Mouse (Mus musculus) forebrain, embryonic 15.5 days (tissue): Measurements from ENCODE around the gene Id1. TPM values are rescaled to one million over a fixed set of nuclear protein-coding genes. Genes with fewer than 3 reads are reported as not detected.

ENCODE experiments used
- ATAC-seq: fragments of 200-750 bp; cut with Nextera tagmentation; replicated peaks from 2 replicates; pipeline ENCODE4 v1.8.0; 2017; ENCODE audit warnings: mild to moderate bottlenecking, moderate TSS enrichment, moderate library complexity
- H3K27ac ChIP-seq: fragments of 300-500 bp; sonication (generic); replicated peaks from 2 replicates; pipeline ENCODE4 v1.5.1; 2015; ENCODE audit warnings: mild to moderate bottlenecking, inconsistent platforms
- H3K27me3 ChIP-seq: fragments of 300-500 bp; sonication (generic); 2 replicates; pipeline ENCODE4 v1.6.1; 2015; ENCODE audit warnings: inconsistent platforms
- H3K36me3 ChIP-seq: fragments of 300-500 bp; sonication (generic); 2 replicates; pipeline ENCODE4 v1.6.1; 2015; ENCODE audit warnings: mild to moderate bottlenecking, inconsistent platforms
- H3K4me1 ChIP-seq: fragments of 300-500 bp; sonication (generic); 2 replicates; pipeline ENCODE4 v1.6.1; 2015; ENCODE audit warnings: inconsistent platforms
- H3K4me2 ChIP-seq: fragments of 300-500 bp; sonication (generic); replicated peaks from 2 replicates; pipeline ENCODE4 v1.6.1; 2015; ENCODE audit warnings: mild to moderate bottlenecking, inconsistent platforms
- H3K4me3 ChIP-seq: fragments of 300-500 bp; sonication (generic); 2 replicates; pipeline ENCODE4 v1.5.1; 2015; ENCODE audit warnings: mild to moderate bottlenecking, inconsistent platforms
- H3K9ac ChIP-seq: fragments of 300-500 bp; sonication (generic); replicated peaks from 2 replicates; pipeline ENCODE4 v1.6.1; 2015; ENCODE audit warnings: mild to moderate bottlenecking, inconsistent platforms
- H3K9me3 ChIP-seq: fragments of 300-500 bp; sonication (generic); 2 replicates; pipeline ENCODE4 v1.6.1; 2016; ENCODE audit warnings: inconsistent platforms
- WGBS: fragments of 180-500 bp; shearing (Covaris S2); methylation state at CpG from one replicate; pipeline ENCODE4 v1.1.7; 2015; ENCODE audit warnings: mixed read lengths; 5-methylcytosine and 5-hydroxymethylcytosine counted together
- polyA plus RNA-seq: library from polyadenylated mRNA; unstranded; fragments of >200 nt; fragmentation: Nextera tagmentation; extraction: Ambion mirVana; gene quantifications from 2 replicates; pipeline ENCODE4 v1.2.1, GENCODE M21; 2015

The Id1 gene
- polyA plus RNA-seq, 1 experiment from 2014 or later: 32.0 TPM

GRCm38 (mm10) chr2:152737306-152738221 is 1.5 kb downstream of the Id1 start:
- Histone ChIP-seq H3K36me3 (no peaks in the 10 kb centered on the region), H3K27me3 (no peaks in the 10 kb centered on the region), H3K9me3 (no peaks in the 10 kb centered on the region), H3K4me3 (peak overlapping the region; percentile 53), H3K4me1 (peaks cover 63% of the 10 kb centered on the region), H3K27ac (0 out of 2 replicates have a peak overlapping the region, but pooled peaks have one; percentile 5), H3K9ac (peak overlapping the region; percentile 49; the same call in 1 of the 2 replicates), H3K4me2 (peak overlapping the region; percentile 94)
- WGBS: 26% methylated on average over 10 of the region's 10 CpGs
- no peak for ATAC-seq

- peaks cover 63% of the 10 kb centered on the region for H3K4me1 ChIP-seq
- H3K36me3 ChIP-seq: no peaks in the 10 kb centered on the region
- 0 out of 2 replicates have a peak overlapping the region, but pooled peaks have one; percentile 5 for H3K27ac ChIP-seq
- no peaks in the 10 kb centered on the region for H3K27me3 ChIP-seq
- no peaks in the 10 kb centered on the region for H3K9me3 ChIP-seq
- no peak for ATAC-seq
- 79% methylated on average over 2 of the region's 2 CpGs for WGBS
- H3K4me2 ChIP-seq: peak overlapping the region; percentile 94
- no peak overlapping the region for H3K9ac ChIP-seq
- H3K4me3 ChIP-seq: peak overlapping the region; percentile 53; the same call in 1 of the 2 replicates
These were observed 2.3 kb downstream of the Id1 start for GRCm38 (mm10) chr2:152738341-152738740.

GRCm38 (mm10) chr2:152739031-152739841 is 3.2 kb downstream of the Id1 start:
- Histone ChIP-seq H3K4me1 (peaks cover 62% of the 10 kb centered on the region), H3K27ac (peak overlapping the region; percentile 33; the same call in 1 of the 2 replicates), H3K9me3 (no peaks in the 10 kb centered on the region), H3K9ac (peak overlapping the region; percentile 46), H3K27me3 (no peaks in the 10 kb centered on the region), H3K36me3 (no peaks in the 10 kb centered on the region), H3K4me2 (peak overlapping the region; percentile 94), H3K4me3 (peak overlapping the region; percentile 41)
- 2% methylated on average over 33 of the region's 36 CpGs for WGBS
- ATAC-seq: no peak

- H3K9me3 ChIP-seq: no peaks in the 10 kb centered on the region
- 37% methylated on average over 3 of the region's 3 CpGs for WGBS
- no peak overlapping the region for H3K4me3 ChIP-seq
- H3K4me1 ChIP-seq: peaks cover 56% of the 10 kb centered on the region
- ATAC-seq: no peak
- no peak overlapping the region for H3K4me2 ChIP-seq
- H3K27me3 ChIP-seq: no peaks in the 10 kb centered on the region
- no peak overlapping the region for H3K9ac ChIP-seq
- no peak overlapping the region for H3K27ac ChIP-seq
- H3K36me3 ChIP-seq: no peaks in the 10 kb centered on the region
These were observed 3.8 kb downstream of the Id1 start for GRCm38 (mm10) chr2:152739842-152740260.

- no peak overlapping the region for H3K9ac ChIP-seq
- no peak overlapping the region for H3K4me3 ChIP-seq
- H3K9me3 ChIP-seq: no peaks in the 10 kb centered on the region
- H3K36me3 ChIP-seq: no peaks in the 10 kb centered on the region
- WGBS: 89% methylated on average over 5 of the region's 5 CpGs
- no peaks in the 10 kb centered on the region for H3K27me3 ChIP-seq
- no peak overlapping the region for H3K4me2 ChIP-seq
- no peak for ATAC-seq
- H3K27ac ChIP-seq: no peak overlapping the region
- peaks cover 51% of the 10 kb centered on the region for H3K4me1 ChIP-seq
These were observed 4.4 kb downstream of the Id1 start for GRCm38 (mm10) chr2:152740490-152740889.

GRCm38 (mm10) chr2:152741153-152742041 is 5.3 kb downstream of the Id1 start:
- Histone ChIP-seq H3K4me3 (no peak overlapping the region), H3K36me3 (no peaks in the 10 kb centered on the region), H3K4me1 (peaks cover 42% of the 10 kb centered on the region), H3K9me3 (no peaks in the 10 kb centered on the region), H3K27ac (no peak overlapping the region), H3K4me2 (no peak overlapping the region), H3K27me3 (no peaks in the 10 kb centered on the region), H3K9ac (no peak overlapping the region)
- WGBS: 44% methylated on average over 14 of the region's 14 CpGs
- no peak for ATAC-seq

- peaks cover 32% of the 10 kb centered on the region for H3K4me1 ChIP-seq
- no peak overlapping the region for H3K9ac ChIP-seq
- no peaks in the 10 kb centered on the region for H3K9me3 ChIP-seq
- no peaks in the 10 kb centered on the region for H3K36me3 ChIP-seq
- peak; percentile 67; the same call in 1 of the 2 replicates for ATAC-seq
- no peak overlapping the region for H3K27ac ChIP-seq
- no peaks in the 10 kb centered on the region for H3K27me3 ChIP-seq
- no peak overlapping the region for H3K4me2 ChIP-seq
- WGBS: 17% methylated on average over 10 of the region's 10 CpGs
- no peak overlapping the region for H3K4me3 ChIP-seq
These were observed 6.4 kb downstream of the Id1 start for GRCm38 (mm10) chr2:152742435-152742834.

- H3K27ac ChIP-seq: no peak within 1 kb of the TSS
- H3K4me2 ChIP-seq: peak within 1 kb of the TSS; percentile 41
- no peaks in the 10 kb centered on the region for H3K27me3 ChIP-seq
- ATAC-seq: peak; percentile 33; the same call in 1 of the 2 replicates
- no peaks in the 10 kb centered on the region for H3K9me3 ChIP-seq
- H3K36me3 ChIP-seq: no peaks in the 10 kb centered on the region
- 0 out of 2 replicates have a peak within 1 kb of the TSS, but pooled peaks have one; percentile 19 for H3K4me3 ChIP-seq
- WGBS: 4% methylated on average over 30 of the region's 30 CpGs
- peaks cover 12% of the 10 kb centered on the region for H3K4me1 ChIP-seq
- peak within 1 kb of the TSS; percentile 26; the same call in 1 of the 2 replicates for H3K9ac ChIP-seq
These were observed 18.1 kb downstream of the Id1 start, which contains the start of gene Cox4i2 for GRCm38 (mm10) chr2:152753944-152754711. TSS of gene Cox4i2 (plus strand) at chr2:152754173.

GRCm38 (mm10) chr2:152756474-152757393 is 20.7 kb downstream of the Id1 start:
- no peak overlapping the region for H3K4me2 ChIP-seq
- no peak overlapping the region for H3K4me3 ChIP-seq
- H3K27me3 ChIP-seq: no peaks in the 10 kb centered on the region
- H3K4me1 ChIP-seq: peaks cover 12% of the 10 kb centered on the region
- WGBS: 69% methylated on average over 17 of the region's 17 CpGs
- no peaks in the 10 kb centered on the region for H3K9me3 ChIP-seq
- no peak; the same call in 1 of the 2 replicates for ATAC-seq
- H3K27ac ChIP-seq: no peak overlapping the region
- H3K36me3 ChIP-seq: no peaks in the 10 kb centered on the region
- H3K9ac ChIP-seq: no peak overlapping the region

- no peaks in the 10 kb centered on the region for H3K27me3 ChIP-seq
- H3K9me3 ChIP-seq: no peaks in the 10 kb centered on the region
- no peak overlapping the region for H3K27ac ChIP-seq
- peaks cover 12% of the 10 kb centered on the region for H3K4me1 ChIP-seq
- H3K4me3 ChIP-seq: no peak overlapping the region
- H3K9ac ChIP-seq: no peak overlapping the region
- no peak overlapping the region for H3K4me2 ChIP-seq
- H3K36me3 ChIP-seq: no peaks in the 10 kb centered on the region
- ATAC-seq: peak; percentile 64
- WGBS: 42% methylated on average over 2 of the region's 2 CpGs
These were observed 21.4 kb downstream of the Id1 start for GRCm38 (mm10) chr2:152757478-152757877.
